Comparison of ENCODE assay signal across 24 mouse cellular contexts in genomic region chr17:29143266-29143665, GRCm38 (mm10). TPM values are rescaled to one million over a fixed set of nuclear protein-coding genes. Genes with fewer than 3 reads are reported as not detected.
DNase-seq lines count a peak whose midpoint lies in the region; ATAC-seq lines count a peak whose summit lies in the region.
"Had no signal": no experiment of that assay in that cellular context is flagged by ENCODE, and none has a peak within 500 bp of the region (broad histone marks: within the 10 kb centered on the region; RNA-seq: fewer than 3 reads in every experiment).

No protein-coding gene starts in this region.

- H3K27me3 ChIP-seq in splenic B cell, adult 2 months (ENCODE audit: control insufficient read depth, insufficient read depth, low read length, poor library complexity, severe bottlenecking) = no peaks in the 10 kb centered on the region
- H3K27me3 ChIP-seq in kidney, embryonic 15.5 days = no peaks in the 10 kb centered on the region
- H3K27me3 ChIP-seq: limb, embryonic 13.5 days; liver, embryonic 13.5 days; midbrain, embryonic 13.5 days had no signal

- H3K9me3 ChIP-seq in kidney, embryonic 15.5 days (replicated peaks) = 0 out of 2 replicates have a peak, but pooled peaks cover 4% of the 10 kb centered on the region
- H3K9me3 ChIP-seq: liver, embryonic 13.5 days; midbrain, embryonic 13.5 days had no signal

- no peaks in the 10 kb centered on the region for H3K36me3 ChIP-seq in splenic B cell, adult 2 months (ENCODE audit: control insufficient read depth, insufficient read depth, low read length, poor library complexity, severe bottlenecking)
- H3K36me3 ChIP-seq in kidney, embryonic 15.5 days = no peaks in the 10 kb centered on the region
- H3K36me3 ChIP-seq: limb, embryonic 13.5 days; liver, embryonic 13.5 days; midbrain, embryonic 13.5 days had no signal

- WGBS in kidney, embryonic 15.5 days = 64% methylated on average over 8 of the region's 8 CpGs

- H3K9ac ChIP-seq in kidney, embryonic 15.5 days = no peak overlapping the region
- H3K9ac ChIP-seq: hindbrain, embryonic 14.5 days; limb, embryonic 13.5 days; liver, embryonic 13.5 days; lung, embryonic 14.5 days; midbrain, embryonic 13.5 days had no signal

- peaks cover 6% of the 10 kb centered on the region; the same call in 1 of the 2 replicates for H3K4me1 ChIP-seq in kidney, embryonic 15.5 days
- H3K4me1 ChIP-seq: limb, embryonic 13.5 days; midbrain, embryonic 13.5 days had no signal

- no peak overlapping the region for H3K4me3 ChIP-seq in kidney, embryonic 15.5 days (replicated peaks)
- H3K4me3 ChIP-seq: limb, embryonic 13.5 days; liver, embryonic 13.5 days; megakaryocyte, embryonic 14.5 days; midbrain, embryonic 13.5 days had no signal

- no peak overlapping the region for H3K4me2 ChIP-seq in kidney, embryonic 15.5 days
- H3K4me2 ChIP-seq: hindbrain, embryonic 14.5 days; limb, embryonic 13.5 days; liver, embryonic 13.5 days; lung, embryonic 14.5 days; midbrain, embryonic 13.5 days had no signal

- ATAC-seq in granulocyte monocyte progenitor cell, adult 5-6 weeks (replicated peaks; ENCODE audit: poor library complexity, severe bottlenecking) = peak; percentile 38; the same call in 1 of the 2 replicates
- ATAC-seq in kidney, embryonic 15.5 days (replicated peaks; ENCODE audit: low FRiP score) = no peak
- ATAC-seq: activated CD4-positive, CD25-positive, alpha-beta regulatory T cell, adult 4 months; intestine, embryonic 16.5 days; midbrain, embryonic 13.5 days had no signal

- DNase-seq in spleen, adult 12 weeks (ENCODE audit: low spot score) = peak; percentile 22
- no peak for DNase-seq in spleen, postnatal 4 days (ENCODE audit: low spot score in 2 of 2)
- DNase-seq in B cell, adult 2 months = peak; percentile 34 to 37
- DNase-seq in splenic B cell, adult 2 months (ENCODE audit: low read depth, low spot score) = peak; percentile 67
- no peak for DNase-seq in adrenal gland, adult 2 months
- no peak for DNase-seq in adrenal gland, postnatal 14 days
- DNase-seq: adrenal gland, postnatal 10 days; cerebellum, postnatal 10 days; gastrocnemius, postnatal 36 days; kidney, adult 9 months; kidney, postnatal 36 days; layer of hippocampus, adult 9-11 months; liver, embryonic 13.5 days; lung, embryonic 14.5 days; retina, postnatal 1 day had no signal

- H3K27ac ChIP-seq in kidney, embryonic 15.5 days = no peak overlapping the region
- H3K27ac ChIP-seq: hindbrain, embryonic 14.5 days; limb, embryonic 13.5 days; liver, embryonic 13.5 days; midbrain, embryonic 13.5 days had no signal

RNA-seq across cellular contexts. Expression of gene Rab44, which starts 29.3 kb away (rescaled TPM):
- total RNA-seq in granulocyte monocyte progenitor cell, adult 5-6 weeks (2014; fragmentation: Nextera tagmentation) = 318 and 350 TPM in 2 replicates
- 315 and 369 TPM in 2 replicates for total RNA-seq in granulocyte monocyte progenitor cell, adult 5-6 weeks (2017)
- under 1 TPM; 0.14 to 0.62 TPM for total RNA-seq in adrenal gland, adult 2 months (2021)
- 0.30 and 0.31 TPM in 2 replicates for polyA plus RNA-seq in adrenal gland, adult 2 months (2012; rRNA removed)
- 0.34 and 0.35 TPM in 2 replicates for polyA plus RNA-seq in kidney, embryonic 15.5 days (2015; fragmentation: Nextera tagmentation; extraction: Ambion mirVana)
- 0.33 and 0.38 TPM in 2 replicates for total RNA-seq in adrenal gland, postnatal 14 days (2021)
- total RNA-seq: left cerebral cortex, adult 18-20 months had no signal
- polyA plus RNA-seq: activated CD4-positive, CD25-positive, alpha-beta regulatory T cell, adult 4 months; hindbrain, embryonic 14.5 days; midbrain, embryonic 13.5 days had no signal

RNA-seq across cellular contexts. Expression of gene Cdkn1a, which starts 52.5 kb away (rescaled TPM):
- 8.2 and 9.8 TPM in 2 replicates for total RNA-seq in granulocyte monocyte progenitor cell, adult 5-6 weeks (2014; fragmentation: Nextera tagmentation)
- total RNA-seq in granulocyte monocyte progenitor cell, adult 5-6 weeks (2017) = 1.3 and 3.2 TPM in 2 replicates
- 100 to 1,000 TPM in 1 of 2 experiments, 10 to 100 TPM in 1; 36.4 to 108 TPM for total RNA-seq in adrenal gland, adult 2 months (2021)
- polyA plus RNA-seq in adrenal gland, adult 2 months (2012; rRNA removed) = 32.2 and 33.7 TPM in 2 replicates
- polyA plus RNA-seq in kidney, embryonic 15.5 days (2015; fragmentation: Nextera tagmentation; extraction: Ambion mirVana) = 62.2 and 79.3 TPM in 2 replicates
- 126 and 202 TPM in 2 replicates for total RNA-seq in adrenal gland, postnatal 14 days (2021)

Comparison
In these comparisons a context has a peak if more than half of its experiments do, and no peak if none do; other contexts are left out.
1. DNase-seq: peak in spleen, adult 12 weeks (single experiment), B cell, adult 2 months (2 of 2) and splenic B cell, adult 2 months (single experiment); none in spleen, postnatal 4 days (0 of 2), adrenal gland, adult 2 months (single experiment) and adrenal gland, postnatal 14 days (single experiment).
2. RNA of gene Rab44, which starts 29.3 kb away (total RNA-seq): 315 to 369 TPM in granulocyte monocyte progenitor cell, adult 5-6 weeks; 0.14 to 0.62 TPM in adrenal gland, adult 2 months and 0.33 to 0.38 TPM in adrenal gland, postnatal 14 days; every median in the first group is over 100 times any median in the second.